In the genomic region with DNA sequence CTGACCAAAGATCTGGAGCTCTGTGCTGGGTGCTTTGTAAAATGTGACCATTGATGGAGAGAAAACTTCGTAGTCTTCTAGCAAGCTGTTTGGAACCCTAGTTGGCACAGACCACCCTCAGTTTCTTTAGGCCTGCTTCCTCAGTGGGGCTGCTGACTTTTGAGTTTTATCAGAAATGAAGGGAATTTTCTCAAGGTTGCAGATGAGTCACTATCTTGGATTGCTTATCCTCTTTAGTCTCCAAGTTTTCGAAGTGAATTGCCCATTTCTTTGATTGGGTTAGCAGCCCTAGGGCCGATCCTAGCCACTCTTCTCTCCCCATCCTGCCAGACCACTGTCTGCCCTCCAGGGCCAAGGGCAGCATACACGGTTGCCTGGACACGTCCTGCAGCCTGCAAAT, we compare ENCODE assay signal across 15 mouse cellular contexts.
"Had no signal": no experiment of that assay in that cellular context is flagged by ENCODE, and none has a peak within 500 bp of the region (broad histone marks: within the 10 kb centered on the region; RNA-seq: fewer than 3 reads in every experiment).

No protein-coding gene starts in this region.

- ATAC-seq: intestine, postnatal 0 days; liver, embryonic 12.5 days had no signal

- DNase-seq: kidney, adult 2 months; kidney, postnatal 25 days; left cerebral cortex, postnatal 4 days; lung, adult 2 months; lung, postnatal 14 days; lung, postnatal 4 days; midbrain, embryonic 14.5 days; retina, postnatal 1 day; right cerebral cortex, postnatal 25 days; spleen, adult 18-20 months; thymus, adult 2 months; thymus, postnatal 14 days; thymus, postnatal 4 days had no signal
